Mouse (Mus musculus): Measurements from ENCODE around the gene Ankfn1. TPM values are rescaled to one million over a fixed set of nuclear protein-coding genes. Genes with fewer than 3 reads are reported as not detected.
A peak's percentile ranks its signal among the peaks of the same experiment; 100 is the strongest.

Ankfn1 gene
- polyA plus RNA-seq, 1 experiment: 4.5 TPM

DNA sequence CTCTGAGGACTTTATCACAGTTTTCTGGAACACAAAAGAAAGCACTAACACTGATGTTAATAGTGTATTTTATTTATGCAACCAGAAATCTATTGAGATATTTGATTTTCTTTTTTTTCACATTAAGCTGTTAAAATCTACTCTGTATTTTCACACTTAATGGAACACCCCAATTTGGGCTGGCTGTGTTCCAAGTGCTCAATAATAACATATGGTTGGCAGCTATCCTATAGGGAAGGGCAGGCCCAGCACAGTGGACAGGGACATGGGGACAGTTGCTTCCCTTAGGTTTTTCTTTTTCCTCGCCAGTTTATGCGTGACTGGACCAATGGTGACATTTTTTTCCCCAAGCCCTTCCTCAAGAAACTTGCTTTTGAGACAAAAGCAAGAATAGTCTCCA is 4.5 kb downstream of the Ankfn1 start:
- no peak overlapping the region for H3K4me3 ChIP-seq (ENCODE audit: insufficient read depth, low read length)
- H3K27ac ChIP-seq (ENCODE audit: insufficient read depth, low read length): no peak overlapping the region
- no peak for TF ChIP-seq CTCF (IDR thresholded peaks at IDR 0.05; ENCODE audit: extremely low read depth, insufficient read depth, low read length)
- H3K4me1 ChIP-seq (ENCODE audit: control insufficient read depth, insufficient read depth, low read length): no peaks in the 10 kb centered on the region

DNA sequence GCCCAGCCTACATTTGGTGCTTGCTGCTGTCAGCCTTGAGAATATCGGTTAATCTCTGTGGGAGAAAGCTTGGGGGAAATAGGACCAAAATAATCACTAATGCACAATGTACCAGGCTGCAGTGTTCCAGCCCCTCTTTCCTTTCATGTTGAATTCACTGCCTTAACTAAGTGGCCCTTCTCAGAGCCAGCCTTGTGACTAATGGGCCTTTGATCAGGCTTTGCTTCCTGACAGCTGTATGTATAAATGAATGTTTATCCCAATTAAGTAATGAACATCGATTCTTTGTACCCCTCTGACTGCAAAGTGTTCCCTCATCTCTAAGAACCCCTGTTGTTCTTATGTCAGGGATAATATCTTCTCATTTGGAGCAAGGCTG is 11.7 kb downstream of the Ankfn1 start:
- H3K27ac ChIP-seq (ENCODE audit: insufficient read depth, low read length): no peak overlapping the region
- TF ChIP-seq CTCF (IDR thresholded peaks at IDR 0.05; ENCODE audit: extremely low read depth, insufficient read depth, low read length) (no peak), POLR2A (IDR thresholded peaks at IDR 0.05; ENCODE audit: extremely low read depth, insufficient read depth, low read length) (no peak)
- H3K4me1 ChIP-seq (ENCODE audit: control insufficient read depth, insufficient read depth, low read length): peaks cover 1% of the 10 kb centered on the region; the same call in 1 of the 2 replicates
- no peak overlapping the region for H3K4me3 ChIP-seq (ENCODE audit: insufficient read depth, low read length)

DNA sequence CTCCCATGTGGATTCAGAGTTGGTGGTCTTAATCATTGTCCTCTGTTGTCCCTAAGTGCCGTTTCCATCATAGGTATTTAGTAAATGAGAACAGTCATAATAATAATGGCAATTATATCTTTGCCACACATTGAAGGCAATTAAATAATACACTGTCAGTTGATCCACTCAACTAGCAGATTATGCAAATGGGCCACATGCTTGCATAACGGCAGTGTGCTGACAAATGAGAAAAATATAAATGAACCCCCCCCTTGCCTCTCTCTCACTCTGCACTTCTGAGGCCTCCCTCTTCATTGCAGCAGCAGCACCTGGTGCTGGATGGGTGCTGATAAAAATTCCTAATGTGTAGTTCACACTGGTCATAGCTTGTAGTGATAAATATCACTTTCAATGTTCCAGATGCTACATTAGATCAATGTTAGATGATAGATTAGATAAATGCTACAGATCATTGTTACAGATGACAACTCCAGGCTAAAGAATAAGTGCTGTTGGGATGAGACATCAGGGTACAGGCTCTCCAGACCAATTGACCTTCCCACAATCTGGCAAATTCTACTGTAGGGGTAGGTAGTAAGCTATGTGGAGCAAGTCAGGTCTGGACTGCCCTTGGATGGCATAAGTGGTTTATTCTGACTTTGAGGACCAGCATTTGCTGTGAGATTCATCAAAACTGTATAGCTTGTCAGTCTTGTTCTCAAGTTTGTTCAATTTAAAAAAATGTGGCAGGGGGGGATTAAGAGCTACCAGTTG is 12.3 kb downstream of the Ankfn1 start:
- H3K4me1 ChIP-seq (ENCODE audit: control insufficient read depth, insufficient read depth, low read length): peaks cover 1% of the 10 kb centered on the region; the same call in 1 of the 2 replicates
- H3K27ac ChIP-seq (ENCODE audit: insufficient read depth, low read length): no peak overlapping the region
- TF ChIP-seq POLR2A (IDR thresholded peaks at IDR 0.05; ENCODE audit: extremely low read depth, insufficient read depth, low read length) (no peak), CTCF (IDR thresholded peaks at IDR 0.05; ENCODE audit: extremely low read depth, insufficient read depth, low read length) (no peak)
- H3K4me3 ChIP-seq (ENCODE audit: insufficient read depth, low read length): no peak overlapping the region

DNA sequence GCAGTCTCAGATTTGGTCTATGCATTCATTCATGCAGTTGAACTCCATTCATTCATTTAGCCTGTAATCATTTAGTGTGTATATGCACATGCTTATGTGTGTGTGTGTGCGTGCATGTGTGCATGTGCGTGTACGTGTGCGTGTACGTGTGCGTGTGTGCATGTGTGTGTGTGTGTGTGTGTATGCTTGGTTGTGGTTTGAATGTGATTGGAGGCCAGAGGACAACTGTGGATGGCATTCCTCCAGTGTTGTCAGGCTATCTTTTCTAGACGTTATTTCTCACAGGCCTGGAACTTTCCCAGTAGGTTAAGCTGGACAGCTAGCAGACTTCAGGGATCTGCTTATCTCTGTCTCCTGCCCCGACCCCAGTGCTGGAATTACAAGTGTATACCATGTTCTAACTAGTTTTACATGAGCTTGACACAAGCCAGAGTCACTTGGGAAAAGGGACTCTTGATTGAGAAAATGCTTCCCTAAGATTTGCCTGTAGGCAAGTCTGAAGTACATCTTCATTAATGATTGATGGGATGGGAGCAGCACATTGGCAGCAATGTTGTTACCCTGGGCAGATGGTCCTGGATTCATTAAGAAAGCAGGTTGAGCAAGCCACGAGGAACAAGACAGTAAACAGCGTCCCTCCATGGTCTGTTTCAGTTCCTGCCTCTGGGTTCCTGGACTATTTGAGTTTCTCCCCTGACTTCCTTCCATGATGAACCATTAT is 43.3 kb downstream of the Ankfn1 start:
- TF ChIP-seq POLR2A (IDR thresholded peaks at IDR 0.05; ENCODE audit: extremely low read depth, insufficient read depth, low read length) (no peak), CTCF (IDR thresholded peaks at IDR 0.05; ENCODE audit: extremely low read depth, insufficient read depth, low read length) (no peak)
- H3K4me1 ChIP-seq (ENCODE audit: control insufficient read depth, insufficient read depth, low read length): no peaks in the 10 kb centered on the region
- no peak overlapping the region for H3K27ac ChIP-seq (ENCODE audit: insufficient read depth, low read length)
- H3K4me3 ChIP-seq (ENCODE audit: insufficient read depth, low read length): no peak overlapping the region

DNA sequence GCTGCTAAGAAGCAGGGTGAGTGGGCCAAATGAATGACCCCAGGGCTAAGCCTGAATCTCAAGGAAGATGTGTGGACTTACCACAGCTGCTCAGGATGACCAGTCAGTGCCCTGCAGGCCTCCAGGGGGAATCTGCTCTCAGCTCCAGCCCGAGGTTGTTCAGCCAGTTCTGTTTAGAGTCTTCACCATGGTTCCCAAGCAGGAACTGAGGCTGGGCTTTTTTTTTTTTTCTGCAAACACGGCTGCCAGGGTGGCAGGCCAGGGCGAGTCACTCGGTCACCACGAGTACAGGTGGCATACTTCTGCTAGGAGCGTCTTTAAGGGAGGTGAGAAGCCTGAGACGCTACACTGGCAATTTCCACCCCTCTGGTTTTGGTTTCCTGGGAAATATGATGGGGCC is 43.9 kb downstream of the Ankfn1 start:
- Histone ChIP-seq H3K4me3 (ENCODE audit: insufficient read depth, low read length) (no peak overlapping the region), H3K4me1 (ENCODE audit: control insufficient read depth, insufficient read depth, low read length) (no peaks in the 10 kb centered on the region), H3K27ac (ENCODE audit: insufficient read depth, low read length) (no peak overlapping the region)
- TF ChIP-seq POLR2A (IDR thresholded peaks at IDR 0.05; ENCODE audit: extremely low read depth, insufficient read depth, low read length): no peak
- TF ChIP-seq CTCF (IDR thresholded peaks at IDR 0.05; ENCODE audit: extremely low read depth, insufficient read depth, low read length): no peak

DNA sequence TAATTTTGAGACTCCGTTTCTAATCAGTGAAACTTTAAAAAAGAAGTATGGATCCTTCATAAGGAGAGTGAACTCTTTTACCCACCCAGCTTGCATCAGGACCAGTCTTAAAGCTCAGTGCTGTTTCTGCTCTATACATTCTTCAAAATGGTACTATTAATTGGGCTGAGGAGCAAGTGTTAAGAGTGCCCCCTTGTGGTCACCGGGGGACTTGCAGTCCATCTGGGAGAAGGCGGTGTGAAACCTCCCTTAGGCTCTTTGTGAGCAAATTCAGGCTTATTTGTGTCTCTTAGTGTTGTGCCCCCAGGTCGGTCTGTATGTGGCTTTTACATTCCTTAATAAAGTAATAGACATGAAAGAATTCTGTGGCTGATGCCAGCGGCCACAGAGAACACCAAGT is 56.6 kb downstream of the Ankfn1 start:
- no peaks in the 10 kb centered on the region for H3K4me1 ChIP-seq (ENCODE audit: control insufficient read depth, insufficient read depth, low read length)
- no peak overlapping the region for H3K27ac ChIP-seq (ENCODE audit: insufficient read depth, low read length)
- TF ChIP-seq CTCF (IDR thresholded peaks at IDR 0.05; ENCODE audit: extremely low read depth, insufficient read depth, low read length) (peak; percentile 88), POLR2A (IDR thresholded peaks at IDR 0.05; ENCODE audit: extremely low read depth, insufficient read depth, low read length) (no peak)
- H3K4me3 ChIP-seq (ENCODE audit: insufficient read depth, low read length): no peak overlapping the region

DNA sequence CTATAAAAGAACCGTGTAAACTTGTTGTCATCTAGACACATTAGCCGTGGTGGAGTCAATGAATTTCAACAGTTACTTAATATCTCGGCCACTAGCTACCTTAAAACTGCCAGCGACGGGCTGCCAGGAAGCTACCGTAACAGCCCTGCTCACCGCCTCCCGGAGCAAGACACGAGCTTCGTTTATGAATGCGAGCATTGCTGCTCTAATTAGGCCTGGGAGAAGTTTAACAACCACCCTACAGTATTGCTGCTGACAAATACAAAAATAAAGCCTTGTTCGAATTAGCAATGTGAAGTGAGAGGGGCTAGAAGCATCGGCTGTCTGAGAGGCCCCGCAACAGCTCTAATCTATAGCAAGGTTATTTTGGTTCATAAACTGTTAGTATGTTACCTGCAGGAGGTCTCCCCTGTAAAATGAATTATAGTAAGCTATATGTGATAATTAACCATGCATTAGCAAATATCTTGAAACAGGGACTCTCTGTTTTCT is 58.9 kb downstream of the Ankfn1 start:
- Histone ChIP-seq H3K4me1 (ENCODE audit: control insufficient read depth, insufficient read depth, low read length) (no peaks in the 10 kb centered on the region), H3K4me3 (ENCODE audit: insufficient read depth, low read length) (no peak overlapping the region), H3K27ac (ENCODE audit: insufficient read depth, low read length) (no peak overlapping the region)
- TF ChIP-seq POLR2A (IDR thresholded peaks at IDR 0.05; ENCODE audit: extremely low read depth, insufficient read depth, low read length): no peak
- no peak for TF ChIP-seq CTCF (IDR thresholded peaks at IDR 0.05; ENCODE audit: extremely low read depth, insufficient read depth, low read length)

DNA sequence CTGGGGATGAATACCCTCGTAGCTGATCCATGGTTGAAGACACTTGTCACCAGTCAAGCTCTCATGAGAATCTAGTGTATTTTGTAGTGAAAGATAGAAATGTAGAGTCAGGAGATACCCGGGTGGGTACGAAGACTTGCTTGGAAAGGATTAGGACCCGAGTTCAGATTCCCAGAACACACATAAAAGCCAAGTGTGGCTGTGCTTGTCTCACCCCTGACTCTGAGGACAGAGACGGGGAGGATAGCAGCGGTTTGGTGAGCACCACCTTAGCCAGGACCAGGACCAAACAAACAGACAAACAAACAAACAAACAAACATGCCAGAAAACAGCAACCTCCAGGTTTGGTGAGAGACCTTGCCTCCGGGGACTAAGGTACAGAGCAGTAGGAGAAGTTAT is 61.1 kb downstream of the Ankfn1 start:
- Histone ChIP-seq H3K4me1 (ENCODE audit: control insufficient read depth, insufficient read depth, low read length) (no peaks in the 10 kb centered on the region), H3K4me3 (ENCODE audit: insufficient read depth, low read length) (no peak overlapping the region), H3K27ac (ENCODE audit: insufficient read depth, low read length) (no peak overlapping the region)
- TF ChIP-seq CTCF (IDR thresholded peaks at IDR 0.05; ENCODE audit: extremely low read depth, insufficient read depth, low read length): no peak
- no peak for TF ChIP-seq POLR2A (IDR thresholded peaks at IDR 0.05; ENCODE audit: extremely low read depth, insufficient read depth, low read length)

DNA sequence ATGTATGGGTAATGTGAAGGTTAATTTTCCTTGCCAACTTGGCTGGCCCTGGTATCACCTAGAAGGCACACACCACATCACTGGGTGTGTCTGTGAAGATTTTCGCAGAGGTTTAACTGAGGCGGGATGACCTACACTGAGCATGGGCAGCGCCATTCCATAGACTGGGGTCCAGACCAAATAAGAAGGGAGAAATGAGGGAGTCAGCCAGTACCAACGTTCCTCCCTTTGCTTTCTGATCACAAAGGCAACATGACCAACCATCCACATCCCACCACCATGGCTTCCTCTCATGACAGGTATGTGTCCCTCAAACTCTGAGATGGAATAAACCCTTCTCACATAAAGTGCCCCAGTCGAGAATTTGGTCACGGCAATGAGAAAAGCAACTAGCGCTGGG is 68.9 kb downstream of the Ankfn1 start:
- Histone ChIP-seq H3K27ac (ENCODE audit: insufficient read depth, low read length) (no peak overlapping the region), H3K4me1 (ENCODE audit: control insufficient read depth, insufficient read depth, low read length) (no peaks in the 10 kb centered on the region), H3K4me3 (ENCODE audit: insufficient read depth, low read length) (no peak overlapping the region)
- no peak for TF ChIP-seq POLR2A (IDR thresholded peaks at IDR 0.05; ENCODE audit: extremely low read depth, insufficient read depth, low read length)
- no peak for TF ChIP-seq CTCF (IDR thresholded peaks at IDR 0.05; ENCODE audit: extremely low read depth, insufficient read depth, low read length)
